Mouse (Mus musculus): ENCODE measurements around the gene Pik3c2b.
"Not testable (repeated sequence)": the region's sequence is repeated elsewhere in the genome, so short reads cannot be mapped to it uniquely, and the experiment has no call there.

Gene Pik3c2b

DNA sequence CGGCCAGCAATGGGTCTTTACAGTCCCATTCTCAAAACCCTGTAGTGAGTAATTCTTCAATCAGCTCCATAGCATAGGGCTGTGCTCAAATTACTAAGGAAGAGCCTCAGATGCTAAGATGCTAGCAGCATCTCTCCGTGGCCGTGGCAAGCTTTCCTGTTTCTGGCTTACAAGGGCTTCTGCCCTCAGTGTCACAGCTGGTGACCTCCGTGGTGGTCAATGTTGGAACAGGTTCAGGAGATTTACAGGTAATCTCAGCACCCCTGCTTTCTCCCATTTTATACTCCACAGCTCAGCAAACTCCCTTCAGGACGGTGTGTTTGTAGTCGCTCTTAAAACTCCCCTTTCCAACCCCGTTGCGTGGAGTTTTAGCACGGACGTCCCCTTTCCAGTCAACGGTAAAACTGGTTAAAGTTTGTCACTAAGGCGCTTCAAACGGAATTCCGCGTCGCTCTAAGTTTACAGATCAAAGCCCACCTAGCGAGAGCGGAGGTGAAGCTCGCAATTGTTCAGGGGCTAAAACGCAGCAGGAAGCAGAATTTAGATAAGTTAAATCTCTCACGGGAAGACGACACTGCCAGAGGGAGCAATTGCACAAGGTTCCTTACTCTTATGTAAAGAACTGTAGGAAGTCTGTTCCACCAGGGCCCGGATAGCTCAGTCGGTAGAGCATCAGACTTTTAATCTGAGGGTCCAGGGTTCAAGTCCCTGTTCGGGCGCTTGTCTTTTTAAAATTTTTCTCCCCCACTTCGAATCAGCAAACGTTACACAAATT lies 12.0 kb upstream of the Pik3c2b start:
- DNase-seq (ENCODE audit: low spot score): peak; percentile 28

DNA sequence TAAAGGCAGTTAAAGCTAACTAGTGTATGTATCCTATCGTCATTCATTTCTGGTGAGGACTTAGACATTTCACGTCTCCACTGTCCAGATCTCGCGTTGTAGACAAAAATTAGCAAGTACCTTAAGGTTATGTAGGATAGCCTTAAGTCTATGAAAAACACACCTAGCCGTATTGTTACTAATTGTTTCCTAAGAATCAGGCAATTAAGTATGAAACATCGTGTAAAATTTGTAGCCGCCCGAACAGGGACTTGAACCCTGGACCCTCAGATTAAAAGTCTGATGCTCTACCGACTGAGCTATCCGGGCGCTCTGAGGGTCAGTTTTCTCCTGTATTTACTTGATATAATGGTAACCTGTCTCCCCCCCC lies 11.4 kb upstream of the Pik3c2b start:
- DNase-seq (ENCODE audit: low spot score): no peak

DNA sequence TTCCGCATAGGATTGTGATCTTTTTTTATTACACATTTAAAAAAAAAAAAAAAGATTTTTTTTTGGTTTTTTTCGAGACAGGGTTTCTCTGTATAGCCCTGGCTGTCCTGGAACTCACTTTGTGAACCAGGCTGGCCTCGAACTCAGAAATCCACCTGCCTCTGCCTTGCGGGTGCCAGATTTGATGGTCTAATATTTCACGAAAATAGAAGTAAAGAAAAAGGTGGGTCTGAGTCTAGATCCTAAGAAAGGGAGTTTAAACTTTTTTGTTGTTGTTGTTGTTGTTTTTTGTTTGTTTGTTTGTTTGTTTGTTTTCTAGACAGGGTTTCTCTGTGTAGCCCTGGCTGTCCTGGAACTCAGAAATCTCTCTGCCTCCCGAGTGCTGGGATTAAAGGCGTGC lies 10.8 kb upstream of the Pik3c2b start:
- DNase-seq (ENCODE audit: low spot score): not testable (repeated sequence)

DNA sequence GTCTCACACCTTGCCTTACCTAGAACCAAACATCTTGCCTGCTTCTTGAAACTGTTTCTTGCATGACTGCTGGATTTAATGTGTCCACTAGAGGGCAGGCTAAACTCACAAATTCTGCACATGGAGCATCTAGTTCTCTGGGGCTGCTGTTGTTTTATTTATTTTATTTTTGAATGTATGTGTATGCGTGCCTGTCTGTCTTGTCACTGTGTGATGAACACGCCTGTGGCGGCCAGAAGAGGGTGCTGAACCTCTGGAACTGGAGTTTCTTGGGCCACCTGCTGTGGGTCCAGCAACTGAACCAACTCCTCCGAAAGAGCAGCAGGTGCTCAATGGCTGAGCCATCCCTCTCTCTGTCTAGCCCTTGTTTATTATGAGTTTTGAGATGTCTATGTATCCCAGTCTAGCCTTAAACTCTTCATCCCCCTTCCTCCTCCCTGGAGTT lies 5.9 kb upstream of the Pik3c2b start:
- no peak for DNase-seq (ENCODE audit: low spot score)

DNA sequence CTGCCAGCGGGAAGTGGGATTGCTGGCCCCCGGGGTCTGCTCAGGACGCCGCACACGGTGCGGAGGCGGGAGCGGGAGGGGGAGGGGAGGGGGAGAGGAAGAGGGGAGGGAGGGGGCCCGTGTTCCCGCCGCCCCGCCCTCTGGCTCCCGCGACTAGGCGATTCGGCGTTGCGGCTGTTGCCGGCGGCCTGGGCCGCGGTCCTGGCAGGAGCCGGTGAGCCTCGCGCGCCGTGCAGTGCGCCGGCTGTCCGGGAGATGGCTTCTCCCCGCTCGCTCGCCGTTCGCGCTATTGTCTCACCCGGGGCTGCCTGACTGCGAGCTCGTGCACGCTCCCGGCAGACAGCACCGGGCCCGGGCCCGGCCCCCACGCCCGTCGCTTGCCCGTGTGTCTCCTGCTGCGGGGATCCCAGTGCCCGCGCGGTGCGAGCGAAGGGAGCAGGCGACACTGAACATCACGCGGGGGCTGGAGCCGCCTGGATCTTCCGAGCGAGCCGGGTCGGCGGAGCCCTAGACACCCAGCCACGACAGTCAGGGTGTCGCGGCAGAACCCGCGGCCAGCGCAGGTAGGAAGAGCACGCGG lies 484 bp downstream of the Pik3c2b start:
- DNase-seq (ENCODE audit: low spot score): peak; percentile 68

DNA sequence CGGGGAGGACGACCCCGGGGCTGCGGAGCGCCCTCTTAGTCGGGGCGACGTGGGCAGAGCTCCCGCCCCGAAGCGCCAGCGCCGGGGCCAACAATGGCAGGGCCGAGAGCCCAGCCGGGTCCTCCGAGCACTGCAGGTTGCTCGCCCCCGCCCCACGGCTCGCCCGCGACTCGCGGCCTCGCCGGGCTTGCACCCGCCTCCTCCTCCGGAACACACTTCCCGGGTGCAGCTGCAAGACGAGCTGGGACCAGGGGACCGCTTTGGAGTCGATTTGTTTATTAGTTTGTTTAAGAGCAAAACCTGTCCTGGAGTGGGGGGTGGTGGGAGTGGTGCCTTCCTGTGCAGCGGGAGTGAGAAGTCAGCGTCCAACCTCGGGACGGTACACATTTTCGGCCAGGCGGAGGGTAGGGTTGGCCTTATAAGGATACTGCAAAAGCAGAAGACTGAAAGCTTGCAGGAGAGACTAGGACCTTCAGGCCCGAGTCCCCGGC lies 1.0 kb downstream of the Pik3c2b start:
- DNase-seq (ENCODE audit: low spot score): no peak

DNA sequence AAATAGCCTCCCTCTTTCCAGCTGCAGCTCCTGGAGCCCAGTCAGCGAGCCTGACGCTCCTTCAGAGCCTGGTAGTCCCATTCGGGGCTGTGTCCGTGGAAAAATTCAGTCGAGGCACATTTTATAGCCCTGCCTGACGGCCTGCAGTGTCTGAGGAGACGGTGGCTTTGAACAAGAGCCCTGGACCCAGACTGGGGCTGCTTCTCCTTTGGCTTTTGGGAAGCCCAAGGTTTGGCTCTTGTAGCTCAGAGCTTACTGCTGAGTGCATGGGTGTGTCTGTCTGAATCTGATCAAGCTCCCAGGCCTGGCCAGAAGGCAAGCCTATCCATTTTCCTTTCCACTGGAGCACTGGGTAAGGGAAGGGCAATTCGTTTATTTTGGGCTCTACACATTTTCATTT lies 2.1 kb downstream of the Pik3c2b start:
- no peak for DNase-seq (ENCODE audit: low spot score)

DNA sequence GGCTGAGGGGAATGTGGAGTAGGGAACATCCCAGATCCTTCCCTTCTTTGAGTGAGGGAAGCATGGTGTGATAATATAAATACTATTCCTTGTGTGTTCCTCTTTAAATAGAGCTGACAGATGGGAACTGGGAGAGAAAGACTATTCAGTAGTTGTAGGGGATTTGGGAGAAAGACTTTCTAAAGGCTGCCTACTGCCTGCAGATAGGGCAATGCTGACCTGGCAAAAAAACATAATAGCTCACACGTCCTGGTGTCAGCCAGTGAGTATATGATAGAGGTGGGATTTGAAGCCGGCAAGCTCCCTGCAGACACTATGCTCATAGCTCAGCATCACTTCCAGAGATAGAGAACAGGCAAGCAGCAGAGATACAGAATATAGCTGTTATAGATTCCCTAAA lies 3.2 kb downstream of the Pik3c2b start:
- no peak for DNase-seq (ENCODE audit: low spot score)

DNA sequence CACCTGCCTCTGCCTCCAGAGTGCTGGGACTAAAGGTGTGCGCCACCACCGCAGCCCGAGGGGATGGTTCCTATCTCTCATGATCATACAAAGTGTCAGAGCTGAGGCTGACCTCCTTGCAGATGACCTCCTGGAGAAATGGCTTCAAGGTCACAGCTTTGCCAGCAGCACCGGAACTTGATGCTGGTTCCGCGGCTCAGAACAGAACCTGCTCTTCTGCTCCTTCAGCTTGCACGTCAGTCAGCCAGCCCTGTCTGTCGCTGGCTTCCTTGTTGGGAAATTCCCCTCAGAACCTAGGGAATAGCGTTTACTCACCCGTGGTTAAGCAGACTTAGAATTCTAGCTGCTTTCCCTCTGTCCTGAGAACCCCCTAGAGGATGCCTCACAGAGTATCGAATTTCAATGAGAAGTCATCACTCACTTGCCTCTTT lies 4.5 kb downstream of the Pik3c2b start:
- no peak for DNase-seq (ENCODE audit: low spot score)

DNA sequence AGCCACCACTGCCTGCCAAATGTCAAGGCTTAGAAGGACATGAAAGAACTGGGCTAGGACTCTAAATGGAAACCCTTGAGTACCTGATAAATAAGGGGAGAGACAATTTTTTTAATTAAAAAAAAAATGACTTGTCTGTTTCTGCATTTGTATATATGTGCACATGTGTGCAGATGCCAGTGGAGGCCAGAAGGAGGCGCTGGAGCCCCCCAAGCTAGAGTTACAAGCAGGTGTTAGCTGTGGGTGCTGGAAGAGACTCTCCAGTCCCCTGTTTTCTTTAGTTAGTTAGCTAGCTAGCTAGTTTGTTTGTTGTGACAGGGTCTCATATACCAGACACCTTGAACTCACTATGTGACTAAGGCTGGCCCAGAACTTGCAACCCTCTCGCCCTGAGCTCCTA lies 6.4 kb downstream of the Pik3c2b start:
- DNase-seq (ENCODE audit: low spot score): no peak

DNA sequence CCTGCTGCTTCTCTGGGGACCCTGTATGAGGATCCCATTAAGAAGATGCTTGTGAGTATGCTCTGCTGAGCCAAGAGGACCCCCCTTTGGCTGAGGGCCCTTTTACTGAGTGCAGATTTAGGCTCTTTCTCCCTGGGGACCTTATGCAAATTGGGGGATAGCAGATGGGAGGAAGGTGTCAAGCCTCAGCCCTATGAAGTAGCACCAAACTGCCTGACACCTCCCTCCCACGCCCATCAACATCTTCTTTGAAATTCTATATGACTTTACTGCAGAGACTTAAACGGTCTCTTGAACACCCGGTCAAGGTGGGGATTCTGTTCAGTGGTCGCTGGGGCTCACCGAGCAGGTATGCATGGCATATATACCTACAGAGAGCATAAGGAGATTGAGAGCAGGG lies 7.6 kb downstream of the Pik3c2b start:
- no peak for DNase-seq (ENCODE audit: low spot score)

DNA sequence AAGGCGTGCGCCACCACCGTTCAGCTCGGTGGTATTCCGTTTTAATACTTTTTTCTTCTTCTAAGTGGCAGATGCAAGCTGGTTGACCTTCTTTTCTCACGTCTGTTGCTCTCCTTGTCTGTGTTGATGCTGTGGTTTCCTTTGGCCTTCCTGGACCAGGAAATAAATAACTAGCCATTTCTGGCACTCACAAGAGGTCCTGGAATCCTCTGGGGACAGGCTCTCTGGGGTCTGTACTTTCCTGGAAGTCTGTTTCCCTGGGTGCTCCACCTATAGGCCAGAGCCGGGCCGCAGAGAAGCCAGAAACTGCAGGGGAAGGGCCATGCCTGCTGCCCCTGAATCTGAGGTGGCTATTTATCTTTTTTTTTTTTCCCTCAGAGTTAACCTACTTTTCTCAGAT lies 8.9 kb downstream of the Pik3c2b start:
- DNase-seq (ENCODE audit: low spot score): no peak

DNA sequence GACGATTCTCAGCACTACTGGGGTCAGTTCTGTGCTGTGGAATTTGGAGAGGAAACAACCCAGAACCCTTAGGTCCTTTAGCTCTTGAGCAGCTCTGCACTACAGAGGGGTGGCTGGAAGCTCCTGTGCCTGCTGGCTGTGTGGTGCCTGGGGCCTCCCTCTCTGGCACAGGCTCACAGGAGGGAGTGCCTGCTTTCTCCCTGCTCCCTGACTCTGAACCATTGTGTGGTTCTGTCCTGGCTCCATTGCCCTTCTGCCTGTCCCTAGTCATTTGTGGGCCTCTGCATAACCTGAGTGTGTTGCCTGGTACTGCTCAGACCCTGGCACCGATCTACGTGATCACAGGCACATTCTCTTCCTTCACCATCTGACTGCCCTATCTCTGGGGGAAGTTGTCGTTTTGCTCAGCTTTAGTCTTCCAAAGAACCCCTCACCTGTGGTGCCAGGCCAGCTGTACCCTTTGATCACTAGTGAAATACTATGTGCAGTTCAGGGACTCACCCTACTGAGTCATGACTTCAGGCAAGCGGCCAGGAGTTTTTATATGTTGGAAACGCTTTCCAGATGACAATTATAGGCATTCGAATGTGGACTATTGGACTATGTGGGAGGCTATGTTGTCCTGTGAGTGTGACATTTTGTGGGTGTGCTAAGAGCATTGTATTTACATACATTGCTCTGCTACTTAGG lies 12.0 kb downstream of the Pik3c2b start:
- DNase-seq (ENCODE audit: low spot score): no peak

DNA sequence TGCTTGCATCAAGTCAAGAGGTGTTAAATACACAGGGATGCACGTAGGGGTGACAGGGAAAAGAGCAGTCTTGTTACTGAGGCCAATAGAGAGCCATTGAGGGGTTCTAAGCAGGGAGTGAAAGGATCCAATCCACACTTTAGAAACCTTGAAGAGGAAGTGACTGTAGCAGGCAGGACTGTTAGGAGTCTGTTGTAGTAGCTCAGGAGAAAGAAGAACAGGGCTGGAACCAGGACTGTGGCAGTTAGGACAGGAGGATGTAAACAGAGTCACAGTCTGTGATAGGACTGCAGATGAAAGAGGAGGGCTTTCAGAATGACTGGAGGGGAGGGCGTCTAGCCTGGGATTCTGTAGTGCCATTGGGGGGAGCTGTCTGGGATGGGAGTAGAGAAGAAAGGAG lies 14.1 kb downstream of the Pik3c2b start:
- no peak for DNase-seq (ENCODE audit: low spot score)

DNA sequence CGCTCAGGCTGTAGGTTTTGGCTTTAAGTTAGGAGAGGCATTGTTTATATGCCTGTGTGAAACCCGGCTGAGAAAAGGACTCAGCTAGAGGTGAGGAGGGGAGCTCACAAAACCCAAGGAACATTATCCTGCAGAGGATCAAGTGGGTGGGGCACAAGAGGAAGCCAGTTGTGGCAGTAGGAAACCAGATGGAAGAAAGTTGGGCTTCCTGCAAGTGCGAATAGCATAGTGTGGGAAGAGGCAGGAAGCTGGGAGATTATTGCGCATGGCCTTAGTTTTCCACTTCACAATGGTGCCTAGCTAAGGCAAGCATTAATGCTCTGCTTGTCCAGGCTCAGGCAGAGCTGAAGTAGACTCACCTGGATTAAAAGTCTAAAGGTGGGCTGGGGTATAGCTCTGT lies 15.2 kb downstream of the Pik3c2b start:
- DNase-seq (ENCODE audit: low spot score): no peak

DNA sequence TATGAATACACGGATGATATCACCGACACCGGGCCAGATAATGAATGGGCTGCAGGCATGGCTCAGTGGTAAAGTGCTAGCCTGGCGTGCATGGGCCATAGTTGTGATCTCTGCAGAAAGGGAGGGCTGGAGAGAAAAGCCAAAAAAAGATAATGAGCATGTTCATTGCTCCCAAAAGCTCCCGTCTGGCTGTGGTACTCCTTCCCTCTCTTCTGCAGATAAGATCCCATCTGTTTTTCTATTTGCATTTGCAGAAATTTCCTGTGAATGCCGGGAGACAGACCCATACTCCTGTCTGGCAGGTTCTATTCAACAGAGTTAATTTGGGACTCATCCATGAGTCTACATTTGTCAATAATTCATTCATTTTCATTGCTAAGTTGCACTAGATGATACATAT lies 17.7 kb downstream of the Pik3c2b start:
- DNase-seq (ENCODE audit: low spot score): no peak

DNA sequence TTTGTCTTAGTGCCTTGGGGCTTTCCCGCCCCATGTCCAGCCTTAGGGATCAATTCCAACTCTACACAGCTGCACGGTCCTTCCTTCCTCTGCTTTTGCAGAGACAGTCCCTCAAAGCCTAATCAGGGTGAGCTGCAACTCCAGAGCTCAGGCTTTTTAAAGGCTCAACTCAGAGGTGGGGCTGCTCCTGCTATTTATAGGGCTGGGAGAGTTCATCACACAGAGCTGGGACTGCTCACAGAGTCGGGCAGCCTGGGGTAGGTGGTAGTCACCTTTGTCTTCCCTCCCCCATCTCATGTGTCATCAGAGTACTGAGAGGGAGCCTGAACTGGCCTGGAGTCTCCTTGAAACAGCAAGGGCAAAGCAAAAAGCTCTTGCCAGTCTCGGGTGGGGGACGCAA lies 22.8 kb downstream of the Pik3c2b start:
- DNase-seq (ENCODE audit: low spot score): no peak

DNA sequence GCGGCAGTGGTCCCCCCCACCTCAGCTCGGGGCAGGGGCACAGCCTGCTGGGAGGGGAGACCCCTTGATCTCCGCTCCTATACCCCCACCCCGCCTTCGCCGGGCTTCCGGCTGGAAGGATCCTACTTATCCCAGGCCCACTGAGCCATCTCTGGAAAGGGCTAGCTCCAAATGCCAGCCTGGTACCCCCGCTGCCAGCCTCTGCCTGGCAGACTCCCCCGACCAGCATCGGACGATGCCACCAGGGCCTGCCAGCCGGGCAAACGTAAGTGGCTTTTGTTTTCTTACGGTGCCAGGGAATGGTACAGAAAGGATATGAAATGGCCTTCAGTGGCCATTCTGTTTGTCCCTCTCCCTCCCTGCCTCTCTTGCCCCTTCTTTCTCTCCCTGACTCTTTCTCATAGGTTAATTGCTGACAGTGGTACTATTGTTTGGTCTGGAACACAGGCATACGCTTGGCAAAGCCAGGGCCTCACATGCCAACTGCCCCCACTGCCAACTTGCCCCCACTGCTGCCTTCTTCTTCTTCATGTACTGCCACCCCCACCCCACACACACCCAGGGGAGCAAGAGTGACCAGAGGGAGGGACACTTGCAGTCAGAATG lies 23.3 kb downstream of the Pik3c2b start:
- DNase-seq (ENCODE audit: low spot score): no peak

DNA sequence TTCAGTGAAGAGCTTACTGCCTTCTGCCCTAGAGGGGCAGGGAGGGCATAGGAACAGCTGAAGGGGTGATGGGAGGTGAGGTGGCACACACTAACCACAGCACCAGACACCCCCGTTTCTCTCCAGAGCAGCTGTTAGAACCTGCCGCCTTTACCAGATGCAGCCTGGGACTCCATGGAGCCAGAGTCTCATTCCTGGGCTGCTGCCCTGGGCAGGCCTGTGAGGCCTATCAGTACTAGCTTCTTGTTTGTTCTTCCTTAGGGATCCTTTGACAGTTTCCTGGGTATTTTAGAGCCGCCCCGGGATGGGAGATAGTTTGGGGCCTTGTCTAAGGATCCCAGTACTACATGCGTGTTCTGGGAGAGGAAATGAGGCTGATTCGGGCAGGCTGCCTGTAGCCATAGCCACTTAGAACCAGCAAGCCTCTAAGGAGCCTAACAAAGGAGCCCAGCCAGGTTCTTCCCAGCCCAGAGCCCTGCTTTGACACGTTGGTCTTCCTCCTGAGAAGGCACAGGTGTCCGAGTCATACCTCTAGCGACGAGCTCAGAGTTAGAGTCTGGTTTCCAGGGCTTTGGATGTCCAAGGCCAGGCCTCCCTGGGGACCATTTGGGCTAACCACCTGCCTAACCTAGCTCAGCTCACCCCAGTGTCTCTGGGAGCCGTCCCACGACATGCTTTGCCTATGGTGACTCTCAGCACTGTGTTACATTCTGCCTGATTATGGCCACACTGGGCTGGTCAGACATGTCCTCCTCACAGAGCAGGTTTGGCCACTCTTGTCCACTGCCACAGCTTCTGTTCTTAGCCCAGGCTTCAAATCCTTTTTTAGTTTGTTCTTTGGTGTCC lies 24.0 kb downstream of the Pik3c2b start:
- no peak for DNase-seq (ENCODE audit: low spot score)

DNA sequence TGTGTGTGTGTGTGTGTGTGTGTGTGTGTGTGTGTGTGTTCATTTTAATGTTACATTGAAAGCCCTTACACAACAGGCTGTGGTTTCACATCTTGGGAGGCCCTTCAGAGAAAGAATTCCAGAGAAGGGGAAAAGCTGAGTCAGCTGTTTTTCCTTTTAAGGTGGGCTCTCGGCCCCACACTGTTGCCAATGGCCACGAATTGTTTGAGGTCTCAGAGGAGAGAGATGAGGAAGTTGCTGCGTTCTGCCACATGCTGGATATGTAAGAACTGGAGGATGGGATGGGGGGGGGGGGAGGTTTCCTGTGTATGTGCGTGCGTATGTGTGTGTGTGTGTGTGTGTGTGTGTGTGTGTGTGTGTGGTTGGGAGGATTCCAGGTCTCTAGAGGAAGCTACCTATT lies 24.7 kb downstream of the Pik3c2b start:
- DNase-seq (ENCODE audit: low spot score): no peak

DNA sequence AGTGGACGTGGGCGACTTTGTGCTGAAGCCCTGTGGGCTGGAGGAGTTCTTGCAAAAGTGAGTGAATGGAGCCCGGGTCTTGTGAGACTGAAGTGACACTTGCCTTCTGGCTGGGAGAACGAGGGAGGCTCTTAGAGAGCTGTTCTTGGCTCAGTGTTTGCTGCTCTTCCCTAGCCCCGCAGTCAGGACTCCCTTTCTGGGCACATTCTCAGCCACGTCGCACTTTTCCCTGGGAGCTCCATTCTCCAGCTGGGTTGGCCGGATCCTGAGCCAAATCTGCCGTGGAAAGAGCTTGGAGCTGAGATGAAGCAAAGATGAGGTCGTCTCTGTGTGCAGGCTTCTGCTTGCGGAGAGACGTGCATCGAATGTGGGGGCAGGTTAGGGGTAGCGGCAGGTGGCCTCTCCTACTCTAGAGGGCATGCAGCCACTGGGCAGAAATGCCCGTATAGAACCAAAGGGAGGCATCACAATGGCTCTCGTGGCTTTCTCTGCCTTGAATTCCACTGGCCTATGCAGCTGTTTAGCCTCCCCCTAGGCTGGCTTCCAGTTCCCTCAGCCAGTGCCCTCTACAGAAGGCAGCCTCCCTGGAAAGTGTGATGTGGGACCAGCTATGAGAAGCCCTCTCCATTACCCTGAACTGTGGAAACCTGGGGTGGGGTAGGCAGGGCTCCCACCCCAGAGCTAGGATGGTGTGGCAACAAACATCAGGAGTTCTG lies 26.4 kb downstream of the Pik3c2b start:
- DNase-seq (ENCODE audit: low spot score): no peak

Data from ovary, adult 18-20 months (tissue).